Mouse (Mus musculus) ES-Bruce4 (cell line): ENCODE measurements around the gene Egflam. TPM values are rescaled to one million over a fixed set of nuclear protein-coding genes. Genes with fewer than 3 reads are reported as not detected.

Source experiments
- H3K27ac ChIP-seq: 2 replicates; pipeline ENCODE4 v1.5.1; 2012; ENCODE audit warnings: low read length, inconsistent platforms; ENCODE audit not compliant: insufficient read depth
- H3K27me3 ChIP-seq: 2 replicates; pipeline ENCODE4 v1.6.1; 2012; ENCODE audit warnings: mild to moderate bottlenecking, low read length, inconsistent platforms; ENCODE audit not compliant: control insufficient read depth, poor library complexity, insufficient read depth, severe bottlenecking
- H3K36me3 ChIP-seq: 2 replicates; pipeline ENCODE4 v1.6.1; 2012; ENCODE audit warnings: inconsistent platforms, mild to moderate bottlenecking, low read length, moderate library complexity; ENCODE audit not compliant: control insufficient read depth, poor library complexity, insufficient read depth, severe bottlenecking
- H3K4me1 ChIP-seq: one replicate; pipeline ENCODE4 v1.8.1; 2011; ENCODE audit warnings: low read length; ENCODE audit not compliant: control insufficient read depth, insufficient read depth
- H3K4me3 ChIP-seq: 2 replicates; pipeline ENCODE4 v1.5.1; 2011; ENCODE audit warnings: low read depth, mild to moderate bottlenecking, low read length
- H3K9ac ChIP-seq: 2 replicates; pipeline ENCODE4 v1.6.1; 2012; ENCODE audit warnings: low read depth, mild to moderate bottlenecking, inconsistent platforms; ENCODE audit not compliant: poor library complexity, severe bottlenecking
- H3K9me3 ChIP-seq: replicated peaks from 2 replicates; pipeline ENCODE4 v1.6.1; 2012; ENCODE audit warnings: mild to moderate bottlenecking, low read length, inconsistent platforms; ENCODE audit not compliant: control insufficient read depth, poor library complexity, insufficient read depth, severe bottlenecking
- CTCF ChIP-seq: IDR thresholded peaks from one replicate; pipeline ENCODE4 v1.8.1; 2011; ENCODE audit warnings: low read depth, low read length
- EP300 ChIP-seq: IDR thresholded peaks from 2 replicates; pipeline ENCODE4 v1.6.1; 2011; ENCODE audit warnings: low read depth, low read length; ENCODE audit not compliant: insufficient read depth
- POLR2A ChIP-seq: IDR thresholded peaks from one replicate; pipeline ENCODE4 v1.8.1; 2011; ENCODE audit warnings: low read length; ENCODE audit not compliant: insufficient read depth
- polyA plus RNA-seq: library from polyadenylated mRNA; stranded (reverse); fragments of >200 nt; gene quantifications from 2 replicates; pipeline ENCODE4 v1.2.4, GENCODE M21; 2011; ENCODE audit warnings: low read depth; ENCODE audit not compliant: missing spikeins, insufficient read depth, insufficient read length

Gene Egflam
- polyA plus RNA-seq, result 0.56 and 1.8 TPM in 2 replicates

DNA sequence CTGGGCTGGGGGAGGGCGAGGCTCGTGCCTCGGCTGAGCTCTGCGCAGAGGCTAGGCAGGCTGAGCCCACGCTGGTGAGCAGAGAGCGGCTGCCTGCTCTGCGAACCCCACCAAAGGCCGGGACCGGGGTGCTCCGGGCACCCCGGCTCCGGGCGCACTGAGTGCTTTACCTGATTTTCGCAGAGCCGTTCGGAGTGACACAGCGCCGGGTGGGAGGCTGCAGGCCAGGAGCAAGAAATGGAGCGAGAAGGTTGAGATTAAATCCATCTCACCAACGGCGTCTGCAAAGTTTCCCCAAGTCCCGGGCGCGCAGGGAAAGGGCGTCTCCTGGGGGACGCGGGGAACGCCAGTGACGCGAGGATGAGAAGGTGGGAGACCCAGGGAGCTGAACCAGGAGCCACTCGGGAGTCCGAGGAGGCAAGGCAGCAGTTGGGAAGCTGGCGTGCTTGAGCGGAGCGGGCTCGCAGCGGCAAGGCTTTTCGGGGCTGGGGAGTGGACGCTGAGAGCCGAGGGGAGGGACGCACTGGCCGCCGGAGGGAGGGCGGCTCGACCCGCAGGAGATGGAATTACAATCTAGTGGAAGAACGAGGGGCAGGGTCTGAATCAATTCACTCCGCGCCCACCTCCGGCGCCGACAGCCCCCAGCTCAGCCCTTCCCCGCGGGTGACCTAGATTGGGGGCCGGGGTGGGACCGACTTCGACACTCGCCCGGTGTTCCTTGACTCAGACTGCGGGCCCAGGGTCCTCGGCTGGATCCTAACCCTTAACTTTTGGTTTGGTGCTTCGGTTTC is at the start of gene Egflam:
Egflam (minus strand) TSS at position 578 of the 791 bp plus-strand sequence.
- H3K36me3 ChIP-seq, result no peaks in the 10 kb centered on the region
- H3K4me3 ChIP-seq, result peak within 1 kb of the TSS; percentile 64
- H3K27me3 ChIP-seq, result peaks cover 5% of the 10 kb centered on the region
- no peaks in the 10 kb centered on the region for H3K9me3 ChIP-seq
- peak within 1 kb of the TSS; percentile 20 for H3K9ac ChIP-seq
- TF ChIP-seq POLR2A (no peak), EP300 (no peak), CTCF (no peak)
- H3K4me1 ChIP-seq, result no peaks in the 10 kb centered on the region
- H3K27ac ChIP-seq, result no peak within 1 kb of the TSS

DNA sequence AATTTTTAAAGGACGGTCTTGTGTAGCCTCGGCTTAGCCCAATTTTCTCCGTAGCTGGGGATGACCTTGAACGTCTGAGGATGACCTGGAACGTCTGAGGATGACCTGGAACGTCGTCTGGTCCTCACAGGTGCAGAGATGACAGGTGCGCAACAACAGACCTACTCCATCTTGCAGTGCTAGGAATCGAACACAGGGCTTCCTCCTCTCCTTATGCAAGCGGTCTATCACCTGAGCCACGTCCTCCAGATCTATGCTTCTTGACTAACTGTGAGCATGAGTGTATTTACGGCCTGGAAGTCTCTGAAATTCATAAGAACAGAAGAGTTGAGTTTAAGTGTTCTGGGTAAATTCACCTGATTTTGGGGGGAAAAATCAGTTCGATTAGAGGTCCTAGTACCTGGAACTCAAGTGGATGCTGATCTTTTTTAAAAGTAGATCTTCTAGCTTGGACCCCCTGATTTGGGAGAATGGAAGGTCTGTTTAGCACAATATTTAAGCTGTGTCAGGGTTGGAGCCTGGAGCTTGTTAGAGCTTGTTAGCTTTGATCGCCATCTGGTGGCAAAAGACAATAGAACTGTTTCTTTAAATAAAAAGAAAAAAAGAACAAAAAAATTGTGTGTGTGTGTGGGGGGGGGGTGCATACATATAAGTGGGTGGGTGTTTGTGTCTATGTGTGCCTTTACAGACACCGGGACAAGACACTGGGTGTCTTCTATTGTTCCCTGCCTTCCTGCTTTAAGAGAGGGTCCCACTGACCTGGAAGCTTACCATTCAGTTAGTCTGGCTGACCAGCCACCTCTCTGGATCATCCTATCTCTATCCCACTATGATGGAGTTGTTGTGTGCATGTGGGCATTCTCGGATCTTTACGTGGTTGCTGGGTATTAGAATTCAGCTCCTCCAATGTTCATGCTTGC is 45.5 kb upstream of the Egflam start:
- no peak overlapping the region for H3K9ac ChIP-seq
- H3K9me3 ChIP-seq, result no peaks in the 10 kb centered on the region
- no peaks in the 10 kb centered on the region for H3K36me3 ChIP-seq
- H3K27ac ChIP-seq, result no peak overlapping the region
- TF ChIP-seq CTCF, result no peak
- H3K4me1 ChIP-seq, result peaks cover 1% of the 10 kb centered on the region
- H3K4me3 ChIP-seq, result no peak overlapping the region
- no peaks in the 10 kb centered on the region for H3K27me3 ChIP-seq

DNA sequence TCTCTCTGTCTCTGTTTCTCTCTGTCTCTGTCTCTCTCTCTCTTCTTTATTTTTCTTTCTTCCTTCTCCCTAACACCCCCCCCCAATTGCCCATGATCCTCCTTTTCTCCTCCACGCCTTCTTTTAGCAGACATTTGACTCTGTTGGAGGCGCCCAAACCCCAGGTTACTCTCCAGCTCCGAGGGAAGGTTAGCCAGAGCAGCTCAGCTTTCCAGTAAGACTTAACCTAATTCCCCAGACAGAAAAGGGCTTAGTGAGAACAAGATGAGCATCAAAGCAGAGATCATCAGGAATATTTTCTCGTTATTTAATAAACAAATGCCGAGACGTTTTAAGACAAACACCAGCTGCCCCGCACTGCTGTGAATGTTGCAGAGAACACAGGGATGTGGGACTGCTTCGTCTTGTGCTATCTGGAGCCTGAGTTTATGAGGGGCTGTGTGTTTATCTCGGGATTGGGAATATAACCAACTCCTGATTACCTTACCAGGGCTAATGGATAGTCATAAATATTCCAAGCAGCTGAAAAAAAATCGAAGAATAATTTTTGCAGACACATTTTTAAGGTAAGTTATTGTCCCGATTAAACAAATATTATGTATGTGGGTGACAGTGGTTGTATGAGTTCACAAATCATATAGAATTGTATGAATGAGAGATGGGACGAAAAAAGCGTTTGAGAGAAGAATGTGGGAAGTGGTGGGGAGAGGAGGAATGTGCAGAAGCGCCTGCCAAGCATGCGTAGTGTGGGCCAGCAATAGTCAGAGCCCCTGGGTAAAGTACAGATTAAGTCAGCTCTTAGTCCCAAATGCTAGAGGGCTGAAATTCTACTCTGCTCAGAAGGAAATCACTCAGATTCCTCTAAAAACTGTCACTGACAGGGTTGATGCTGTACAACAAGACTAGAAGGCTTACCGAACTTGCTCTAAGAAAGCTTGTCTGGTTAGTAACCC is 44.2 kb upstream of the Egflam start:
- peaks cover 1% of the 10 kb centered on the region for H3K4me1 ChIP-seq
- H3K4me3 ChIP-seq, result no peak overlapping the region
- no peaks in the 10 kb centered on the region for H3K36me3 ChIP-seq
- no peaks in the 10 kb centered on the region for H3K27me3 ChIP-seq
- no peaks in the 10 kb centered on the region for H3K9me3 ChIP-seq
- H3K27ac ChIP-seq, result no peak overlapping the region
- TF ChIP-seq EP300 (no peak), POLR2A (no peak)
- H3K9ac ChIP-seq, result no peak overlapping the region

DNA sequence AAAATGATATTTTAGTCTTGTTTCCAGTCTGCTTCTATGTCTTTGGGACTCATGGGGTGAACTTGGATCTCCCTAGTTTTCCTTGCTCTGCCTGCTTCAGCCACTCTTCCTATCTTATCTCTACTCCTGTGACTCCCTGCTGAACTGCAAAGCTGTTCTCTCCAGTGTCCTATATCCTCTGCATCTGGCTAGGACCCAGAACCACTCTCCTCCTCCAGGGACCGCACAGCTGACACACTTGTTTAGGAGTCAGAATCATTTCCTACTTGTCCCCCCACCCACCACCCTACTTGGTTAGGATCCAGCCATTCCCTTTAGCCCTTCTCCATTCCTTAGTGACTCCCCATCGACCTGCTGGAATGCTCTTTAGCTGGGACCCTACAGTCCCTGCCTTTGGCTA is 26.1 kb upstream of the Egflam start:
- Histone ChIP-seq H3K9ac (no peak overlapping the region), H3K36me3 (no peaks in the 10 kb centered on the region), H3K9me3 (no peaks in the 10 kb centered on the region), H3K27me3 (no peaks in the 10 kb centered on the region), H3K27ac (no peak overlapping the region), H3K4me1 (no peaks in the 10 kb centered on the region), H3K4me3 (no peak overlapping the region)
- TF ChIP-seq POLR2A, result no peak
- no peak for TF ChIP-seq CTCF
- no peak for TF ChIP-seq EP300

DNA sequence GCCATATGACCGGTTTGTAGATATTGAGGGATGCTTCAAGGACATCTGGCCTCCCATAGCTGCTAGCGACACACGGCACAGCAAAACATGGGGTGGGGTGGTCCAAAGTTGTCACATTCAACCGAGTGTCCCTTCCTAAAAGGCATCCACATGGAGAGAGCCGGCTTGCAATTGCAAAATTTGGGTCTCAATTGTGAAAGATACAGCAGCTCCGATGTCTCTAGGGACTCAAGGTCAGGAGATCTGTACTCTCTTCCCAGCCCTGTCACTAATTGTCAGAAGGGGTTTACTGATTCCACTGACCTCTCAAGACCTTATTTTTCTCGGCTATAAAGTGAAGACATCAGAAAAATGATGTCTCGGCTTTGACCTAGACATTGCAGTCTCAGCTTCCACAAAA is 6.3 kb upstream of the Egflam start:
- Histone ChIP-seq H3K27ac (no peak overlapping the region), H3K36me3 (no peaks in the 10 kb centered on the region), H3K9me3 (no peaks in the 10 kb centered on the region), H3K9ac (no peak overlapping the region), H3K27me3 (no peaks in the 10 kb centered on the region; the same call in 1 of the 2 replicates), H3K4me1 (no peaks in the 10 kb centered on the region), H3K4me3 (no peak overlapping the region)
- no peak for TF ChIP-seq POLR2A
